Mouse (Mus musculus): ENCODE data around the gene Olfr462. TPM values are rescaled to one million over a fixed set of nuclear protein-coding genes. Genes with fewer than 3 reads are reported as not detected.

Olfr462 gene
- polyA plus RNA-seq, 1 experiment, result not detected

DNA sequence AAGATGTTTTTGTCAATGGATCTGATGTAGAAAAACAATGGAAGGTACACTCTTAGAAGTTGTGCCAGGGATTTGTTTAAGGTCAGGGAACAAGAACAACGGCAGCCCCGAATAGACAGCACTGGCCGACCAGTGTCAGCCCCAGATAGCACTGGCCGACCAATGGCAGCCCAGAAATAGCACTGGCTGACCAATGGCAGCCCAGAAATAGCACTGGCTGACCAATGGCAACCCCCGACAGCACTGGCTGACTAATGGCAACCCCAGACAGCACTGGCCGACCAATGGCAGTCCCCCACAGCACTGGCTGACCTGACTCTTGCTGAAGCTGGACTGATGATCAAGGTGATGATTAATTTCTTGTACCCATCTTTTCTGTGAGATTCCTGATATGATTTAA lies 44.2 kb downstream of the Olfr462 start:
- DNase-seq (ENCODE audit: low read depth), result no peak

DNA sequence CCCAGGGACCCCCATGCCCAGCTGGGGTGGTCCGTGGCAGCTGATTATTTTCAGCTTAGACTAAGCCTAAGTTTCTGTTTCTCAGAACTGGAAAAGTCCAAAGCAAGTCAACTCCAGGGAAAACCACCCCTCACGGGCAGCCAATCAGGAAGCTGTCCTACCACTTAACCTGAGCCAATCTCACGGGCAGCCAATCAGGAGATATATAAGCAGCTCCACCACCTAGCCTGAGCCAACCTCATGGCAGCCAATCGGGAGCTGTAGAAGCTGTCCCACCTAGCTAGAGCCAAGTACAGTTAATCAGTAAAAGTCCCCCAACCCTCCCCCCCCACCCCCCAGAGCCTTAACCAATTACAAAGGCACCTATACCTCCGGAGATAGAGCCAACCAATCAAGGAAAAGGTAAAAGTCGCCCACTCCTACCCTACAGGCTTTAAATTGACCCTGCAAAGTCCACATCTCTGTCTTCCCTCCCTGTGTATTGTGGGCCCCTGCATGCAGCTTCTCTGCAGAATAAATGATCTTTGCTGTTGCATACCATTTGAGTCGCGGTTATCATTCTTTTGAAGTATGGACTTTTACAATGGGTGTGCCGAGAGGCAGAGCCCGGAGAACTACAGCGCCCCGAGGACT lies 45.0 kb downstream of the Olfr462 start:
- DNase-seq (ENCODE audit: low read depth), result no peak

DNA sequence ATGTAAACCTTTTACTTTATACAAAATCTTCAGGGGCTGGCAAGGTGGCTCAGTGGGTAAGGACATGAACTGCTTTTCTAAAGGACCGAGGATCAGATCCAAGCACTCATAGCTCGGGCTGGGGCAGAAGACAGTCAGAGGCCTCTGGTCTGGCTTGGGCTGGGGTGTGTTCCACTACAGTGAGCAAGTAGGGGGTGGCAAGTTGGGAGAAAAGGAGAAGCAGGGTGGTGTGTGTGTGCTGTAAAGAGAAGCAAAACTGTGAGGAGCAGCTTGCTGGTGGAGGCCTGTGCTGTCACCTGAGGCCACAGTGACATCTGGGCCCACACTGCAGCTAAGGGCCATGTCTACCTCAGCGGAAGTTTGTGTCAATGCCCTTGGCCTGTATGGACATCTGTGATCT lies 50.6 kb downstream of the Olfr462 start:
- no peak for DNase-seq (ENCODE audit: low read depth)

DNA sequence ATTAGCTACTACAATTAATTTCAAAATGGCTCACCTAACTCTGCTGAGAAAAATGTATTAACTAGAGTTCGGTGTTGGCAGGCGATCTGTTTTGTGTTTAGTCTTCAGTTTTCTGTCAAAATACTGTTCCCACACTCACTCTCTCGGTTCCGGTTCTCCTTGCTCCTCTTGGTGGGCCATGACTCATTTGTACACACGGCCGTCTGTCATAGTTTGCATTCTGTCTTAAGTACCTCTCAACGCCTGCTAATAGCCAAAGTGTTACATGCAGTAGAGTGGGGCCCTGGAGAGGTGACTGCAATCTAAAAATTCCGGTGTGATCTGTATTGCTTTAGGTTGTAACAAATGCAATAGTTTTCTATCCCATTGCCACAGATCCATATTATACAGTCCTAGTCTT lies 51.4 kb downstream of the Olfr462 start:
- DNase-seq (ENCODE audit: low read depth), result no peak

Other genes starting within 250 kb of the Olfr462 start
- 15.9 and 25.5 TPM in 2 replicates for gene Rnf43, start 229.5 kb downstream of the Olfr462 start, polyA plus RNA-seq (2012; rRNA removed)
- 83.7 and 91.5 TPM in 2 replicates for gene Supt4a, start 154.7 kb downstream of the Olfr462 start, polyA plus RNA-seq (2012; rRNA removed)
- gene Tspoap1, start 131.7 kb downstream of the Olfr462 start, polyA plus RNA-seq (2012; rRNA removed), result 2.7 and 3.7 TPM in 2 replicates
- gene Mpo, start 98.7 kb downstream of the Olfr462 start, polyA plus RNA-seq (2012; rRNA removed), result 0.14 TPM in 1 of 2 replicates, not detected in the other
- gene Lpo, start 64.0 kb downstream of the Olfr462 start, polyA plus RNA-seq (2012; rRNA removed), result 0.32 and 0.47 TPM in 2 replicates
- 20.8 and 22.2 TPM in 2 replicates for gene Mks1, start 39.1 kb downstream of the Olfr462 start, polyA plus RNA-seq (2012; rRNA removed)
- gene Epx, start 16.7 kb downstream of the Olfr462 start, polyA plus RNA-seq (2012; rRNA removed), result 0.07 TPM in 1 of 2 replicates, not detected in the other
- gene Olfr463, start 5.1 kb upstream of the Olfr462 start, polyA plus RNA-seq (2012; rRNA removed), result not detected in 2 replicates
- gene Olfr464, start 28.7 kb upstream of the Olfr462 start, polyA plus RNA-seq (2012; rRNA removed), result not detected in 2 replicates
- 101 and 125 TPM in 2 replicates for gene Dynll2, start 95.3 kb upstream of the Olfr462 start, polyA plus RNA-seq (2012; rRNA removed)
- 96.0 and 122 TPM in 2 replicates for gene Srsf1, start 155.1 kb upstream of the Olfr462 start, polyA plus RNA-seq (2012; rRNA removed)
- gene Vezf1, start 176.0 kb upstream of the Olfr462 start, polyA plus RNA-seq (2012; rRNA removed), result 19.6 and 24.4 TPM in 2 replicates
- 51.2 and 52.3 TPM in 2 replicates for gene Cuedc1, start 205.8 kb upstream of the Olfr462 start, polyA plus RNA-seq (2012; rRNA removed)